Mouse (Mus musculus): ENCODE results near the gene Fam78a. TPM values are rescaled to one million over a fixed set of nuclear protein-coding genes. Genes with fewer than 3 reads are reported as not detected.

Gene Fam78a
- total and polyA plus RNA-seq, 2 experiments from 2014 or later = 0.39 to 1.3 TPM

GRCm38 (mm10) chr2:32115851-32116268, 31.2 kb upstream of the Fam78a start:
- no peak for ATAC-seq
- no peak overlapping the region for H3K4me2 ChIP-seq (ENCODE audit: low read depth, low read length)
- no peak for TF ChIP-seq CTCF (IDR thresholded peaks at IDR 0.05; ENCODE audit: low read depth)

GRCm38 (mm10) chr2:32112548-32112947, 27.9 kb upstream of the Fam78a start:
- no peak for ATAC-seq
- Histone ChIP-seq H3K4me2 (ENCODE audit: low read depth, low read length) (no peak overlapping the region), H3K36me3 (ENCODE audit: insufficient read depth, low read length) (peaks cover 8% of the 10 kb centered on the region; the same call in 1 of the 2 replicates), H3K9ac (replicated peaks; ENCODE audit: low read length) (no peak overlapping the region), H3K4me1 (ENCODE audit: insufficient read depth, low read length) (no peaks in the 10 kb centered on the region), H3K27ac (no peak overlapping the region), H3K27me3 (ENCODE audit: insufficient read depth, low read length) (no peaks in the 10 kb centered on the region), H3K9me3 (ENCODE audit: low read length) (no peaks in the 10 kb centered on the region), H3K4me3 (ENCODE audit: low read length) (no peak overlapping the region)
- no peak for TF ChIP-seq CTCF (IDR thresholded peaks at IDR 0.05; ENCODE audit: low read depth)
- no peak for DNase-seq (ENCODE audit: low spot score)
- WGBS = 68% methylated on average over 2 of the region's 2 CpGs

More at GRCm38 (mm10) chr2:32115851-32116268, 31.2 kb upstream of the Fam78a start:
- Histone ChIP-seq H3K4me1 (ENCODE audit: insufficient read depth, low read length) (no peaks in the 10 kb centered on the region), H3K27me3 (ENCODE audit: insufficient read depth, low read length) (no peaks in the 10 kb centered on the region), H3K27ac (no peak overlapping the region), H3K9me3 (ENCODE audit: low read length) (no peaks in the 10 kb centered on the region), H3K4me3 (ENCODE audit: low read length) (no peak overlapping the region), H3K9ac (replicated peaks; ENCODE audit: low read length) (no peak overlapping the region), H3K36me3 (ENCODE audit: insufficient read depth, low read length) (peaks cover under 1% of the 10 kb centered on the region; the same call in 1 of the 2 replicates)
- whole genome bisulfite sequencing = 96% methylated on average over 4 of the region's 4 CpGs
- no peak for DNase-seq (ENCODE audit: low spot score)

- WGBS = 100% methylated on average over 1 of the region's 1 CpGs
- TF ChIP-seq CTCF (IDR thresholded peaks at IDR 0.05; ENCODE audit: low read depth) = no peak
These were observed 26.6 kb upstream of the Fam78a start for GRCm38 (mm10) chr2:32111268-32111667.

GRCm38 (mm10) chr2:32105930-32106329, 21.3 kb upstream of the Fam78a start:
- Histone ChIP-seq H3K27me3 (ENCODE audit: insufficient read depth, low read length) (no peaks in the 10 kb centered on the region), H3K9me3 (ENCODE audit: low read length) (no peaks in the 10 kb centered on the region), H3K9ac (replicated peaks; ENCODE audit: low read length) (no peak overlapping the region), H3K4me2 (ENCODE audit: low read depth, low read length) (no peak overlapping the region), H3K4me3 (ENCODE audit: low read length) (no peak overlapping the region), H3K4me1 (ENCODE audit: insufficient read depth, low read length) (no peaks in the 10 kb centered on the region), H3K27ac (no peak overlapping the region), H3K36me3 (ENCODE audit: insufficient read depth, low read length) (peaks cover 8% of the 10 kb centered on the region; the same call in 1 of the 2 replicates)
- DNase-seq (ENCODE audit: low spot score) = no peak
- no peak for TF ChIP-seq CTCF (IDR thresholded peaks at IDR 0.05; ENCODE audit: low read depth)
- WGBS = 86% methylated on average over 7 of the region's 7 CpGs
- no peak for ATAC-seq

More at GRCm38 (mm10) chr2:32111268-32111667, 26.6 kb upstream of the Fam78a start:
- peaks cover 8% of the 10 kb centered on the region; the same call in 1 of the 2 replicates for H3K36me3 ChIP-seq (ENCODE audit: insufficient read depth, low read length)
- H3K4me3 ChIP-seq (ENCODE audit: low read length) = no peak overlapping the region
- no peak overlapping the region for H3K4me2 ChIP-seq (ENCODE audit: low read depth, low read length)
- no peak overlapping the region for H3K27ac ChIP-seq
- no peaks in the 10 kb centered on the region for H3K27me3 ChIP-seq (ENCODE audit: insufficient read depth, low read length)
- ATAC-seq (no peak), DNase-seq (ENCODE audit: low spot score) (no peak)
- H3K4me1 ChIP-seq (ENCODE audit: insufficient read depth, low read length) = no peaks in the 10 kb centered on the region
- H3K9ac ChIP-seq (replicated peaks; ENCODE audit: low read length) = no peak overlapping the region
- no peaks in the 10 kb centered on the region for H3K9me3 ChIP-seq (ENCODE audit: low read length)

- Histone ChIP-seq H3K27me3 (ENCODE audit: insufficient read depth, low read length) (no peaks in the 10 kb centered on the region), H3K9me3 (ENCODE audit: low read length) (no peaks in the 10 kb centered on the region), H3K4me2 (ENCODE audit: low read depth, low read length) (no peak overlapping the region), H3K4me1 (ENCODE audit: insufficient read depth, low read length) (no peaks in the 10 kb centered on the region), H3K36me3 (ENCODE audit: insufficient read depth, low read length) (0 out of 2 replicates have a peak, but pooled peaks cover 2% of the 10 kb centered on the region), H3K27ac (peak overlapping the region; percentile 32; the same call in 1 of the 2 replicates), H3K9ac (replicated peaks; ENCODE audit: low read length) (no peak overlapping the region), H3K4me3 (ENCODE audit: low read length) (no peak overlapping the region)
- ATAC-seq (peak; percentile 64), DNase-seq (ENCODE audit: low spot score) (peak; percentile 25)
- TF ChIP-seq CTCF (IDR thresholded peaks at IDR 0.05; ENCODE audit: low read depth) = no peak
- WGBS = 45% methylated on average over 16 of the region's 16 CpGs
These were observed 20.7 kb upstream of the Fam78a start for GRCm38 (mm10) chr2:32105117-32105913.

GRCm38 (mm10) chr2:32104122-32104521, 19.5 kb upstream of the Fam78a start:
- no peak for TF ChIP-seq CTCF (IDR thresholded peaks at IDR 0.05; ENCODE audit: low read depth)
- H3K9ac ChIP-seq (replicated peaks; ENCODE audit: low read length) = no peak overlapping the region

GRCm38 (mm10) chr2:32103557-32103956, 18.9 kb upstream of the Fam78a start:
- Histone ChIP-seq H3K4me1 (ENCODE audit: insufficient read depth, low read length) (no peaks in the 10 kb centered on the region), H3K9ac (replicated peaks; ENCODE audit: low read length) (no peak overlapping the region), H3K9me3 (ENCODE audit: low read length) (no peaks in the 10 kb centered on the region), H3K4me3 (ENCODE audit: low read length) (no peak overlapping the region), H3K4me2 (ENCODE audit: low read depth, low read length) (no peak overlapping the region), H3K27ac (no peak overlapping the region), H3K27me3 (ENCODE audit: insufficient read depth, low read length) (no peaks in the 10 kb centered on the region), H3K36me3 (ENCODE audit: insufficient read depth, low read length) (no peaks in the 10 kb centered on the region)
- DNase-seq (ENCODE audit: low spot score) (no peak), ATAC-seq (no peak)
- TF ChIP-seq CTCF (IDR thresholded peaks at IDR 0.05; ENCODE audit: low read depth) = no peak
- 75% methylated on average over 7 of the region's 7 CpGs for WGBS

More at GRCm38 (mm10) chr2:32104122-32104521, 19.5 kb upstream of the Fam78a start:
- Histone ChIP-seq H3K4me3 (ENCODE audit: low read length) (no peak overlapping the region), H3K4me2 (ENCODE audit: low read depth, low read length) (no peak overlapping the region), H3K27me3 (ENCODE audit: insufficient read depth, low read length) (no peaks in the 10 kb centered on the region), H3K36me3 (ENCODE audit: insufficient read depth, low read length) (no peaks in the 10 kb centered on the region), H3K4me1 (ENCODE audit: insufficient read depth, low read length) (no peaks in the 10 kb centered on the region), H3K9me3 (ENCODE audit: low read length) (no peaks in the 10 kb centered on the region), H3K27ac (no peak overlapping the region)
- 74% methylated on average over 7 of the region's 7 CpGs for WGBS
- DNase-seq (ENCODE audit: low spot score) (no peak), ATAC-seq (no peak)
